Mouse (Mus musculus) testis, adult 2 months (tissue): ENCODE measurements around the gene Akr1c13.

ENCODE experiments used
- CTCF ChIP-seq: fragments of 200-500 bp; IDR thresholded peaks from 2 replicates; pipeline ENCODE4 v1.5.1; 2012; ENCODE audit warnings: low read depth, mild to moderate bottlenecking, inconsistent platforms, low read length, moderate library complexity; ENCODE audit not compliant: control insufficient read depth, insufficient read depth, insufficient replicate concordance
- POLR2A ChIP-seq: fragments of 200-500 bp; IDR thresholded peaks from 2 replicates; pipeline ENCODE4 v1.6.1; 2012; ENCODE audit warnings: low read depth, mild to moderate bottlenecking, inconsistent platforms, low read length, moderate library complexity; ENCODE audit not compliant: control insufficient read depth

GRCm38 (mm10) chr13:4188174-4188573 is 2.8 kb upstream of the Akr1c13 start:
- TF ChIP-seq CTCF (no peak), POLR2A (no peak)
